Mouse (Mus musculus) heart, adult 11 months (tissue): ENCODE measurements around the gene Gm5346.
"Not testable (repeated sequence)": the region's sequence is repeated elsewhere in the genome, so short reads cannot be mapped to it uniquely, and the experiment has no call there.

ENCODE experiments used
- DNase-seq: peaks from one replicate; pipeline ENCODE4 v3.0.0; 2022

Gene Gm5346

GRCm38 (mm10) chr8:43627176-43627575 is at the start of gene Gm5346:
TSS of gene Gm5346 (minus strand) at chr8:43627276.
- DNase-seq = no peak

DNA sequence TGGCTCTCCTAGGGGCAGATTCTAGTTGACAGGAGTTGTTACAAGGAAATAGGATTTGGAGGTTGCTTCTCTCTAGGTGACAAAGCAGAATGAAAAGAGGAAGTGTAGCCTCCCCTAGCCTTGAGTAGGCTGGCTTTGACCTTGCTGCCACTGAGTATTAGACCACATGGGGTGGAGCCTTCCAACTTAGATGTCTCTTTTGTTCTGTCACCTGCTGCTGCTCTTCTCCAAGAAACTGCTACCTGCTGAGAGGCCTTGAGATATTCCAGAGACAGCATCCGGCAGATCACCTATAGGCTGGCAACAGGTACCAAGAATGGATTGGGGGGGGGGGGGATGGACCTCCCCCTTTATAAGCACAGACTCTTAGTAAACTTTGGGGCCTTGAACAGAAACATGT is 11.0 kb downstream of the Gm5346 start:
- DNase-seq = no peak

GRCm38 (mm10) chr8:43603657-43604056 is 23.4 kb downstream of the Gm5346 start:
- not testable (repeated sequence) for DNase-seq

GRCm38 (mm10) chr8:43603166-43603565 is 23.9 kb downstream of the Gm5346 start:
- not testable (repeated sequence) for DNase-seq

- not testable (repeated sequence) for DNase-seq
Measured at GRCm38 (mm10) chr8:43576607-43577006, 50.5 kb downstream of the Gm5346 start, which contains the start of gene Adam26a. TSS of gene Adam26a (minus strand) at chr8:43576707.
